Mouse (Mus musculus) cerebellum, adult 2 months (tissue): ENCODE data around the gene Mtmr3.

Experiments used
- CTCF ChIP-seq: fragments of 200-500 bp; IDR thresholded peaks from 2 replicates; pipeline ENCODE4 v1.5.1; 2011; ENCODE audit warnings: low read depth, mild to moderate bottlenecking, control low read depth, low read length, moderate library complexity, borderline replicate concordance; ENCODE audit not compliant: insufficient read depth
- POLR2A ChIP-seq: fragments of 200-500 bp; IDR thresholded peaks from 2 replicates; pipeline ENCODE4 v1.6.1; 2011; ENCODE audit warnings: low read length, control low read depth, borderline replicate concordance; ENCODE audit not compliant: insufficient read depth

DNA sequence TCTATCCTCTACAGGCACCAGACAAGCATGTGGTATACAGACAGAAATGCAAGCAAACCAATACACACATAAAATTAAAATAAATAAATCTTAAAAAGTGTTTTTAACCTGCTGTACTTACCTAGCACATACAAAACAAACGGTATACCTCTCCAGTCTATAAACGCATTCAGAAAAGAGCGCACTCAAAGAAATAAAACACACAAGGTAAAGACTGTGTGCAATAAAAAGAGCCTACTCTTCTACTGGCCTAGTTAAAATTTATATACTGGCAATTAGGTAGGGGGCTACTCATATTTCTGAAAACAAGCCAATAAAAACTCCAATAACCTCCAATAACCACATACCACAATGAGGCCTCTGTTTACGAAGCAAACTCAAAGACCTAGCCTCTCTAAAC is 47.1 kb downstream of the Mtmr3 start:
- TF ChIP-seq CTCF (no peak), POLR2A (no peak)
